Mouse (Mus musculus): ENCODE results near the gene Rnf225.
"Not testable (repeated sequence)": the region's sequence is repeated elsewhere in the genome, so short reads cannot be mapped to it uniquely, and the experiment has no call there.

The Rnf225 gene

GRCm38 (mm10) chr7:12927191-12927680 lies at the start of gene Rnf225:
TSS of gene Rnf225 (plus strand) at chr7:12927416.
- DNase-seq (ENCODE audit: low spot score): no peak

- DNase-seq (ENCODE audit: low spot score): no peak
These were observed 47.2 kb upstream of the Rnf225 start for GRCm38 (mm10) chr7:12880036-12880435.

- not testable (repeated sequence) for DNase-seq (ENCODE audit: low spot score)
These were observed 46.7 kb upstream of the Rnf225 start for GRCm38 (mm10) chr7:12880497-12880896.

GRCm38 (mm10) chr7:12880911-12881660 lies 46.1 kb upstream of the Rnf225 start, which contains the start of gene Zfp128:
TSS of gene Zfp128 (plus strand) at chr7:12881177.
- peak; percentile 92 for DNase-seq (ENCODE audit: low spot score)

GRCm38 (mm10) chr7:12886563-12887266 lies 40.5 kb upstream of the Rnf225 start:
- no peak for DNase-seq (ENCODE audit: low spot score)

- no peak for DNase-seq (ENCODE audit: low spot score)
These were observed 39.6 kb upstream of the Rnf225 start for GRCm38 (mm10) chr7:12887585-12887984.

GRCm38 (mm10) chr7:12890928-12891327 lies 36.3 kb upstream of the Rnf225 start:
- DNase-seq (ENCODE audit: low spot score): no peak

- no peak for DNase-seq (ENCODE audit: low spot score)
These were observed 35.9 kb upstream of the Rnf225 start for GRCm38 (mm10) chr7:12891334-12891733.

- peak; percentile 94 for DNase-seq (ENCODE audit: low spot score)
These were observed 29.4 kb upstream of the Rnf225 start, which contains the start of gene Zscan22 for GRCm38 (mm10) chr7:12897655-12898410. TSS of gene Zscan22 (plus strand) at chr7:12897815.

- DNase-seq (ENCODE audit: low spot score): no peak
These were observed 25.7 kb upstream of the Rnf225 start for GRCm38 (mm10) chr7:12901517-12901916.

GRCm38 (mm10) chr7:12903623-12904022 lies 23.6 kb upstream of the Rnf225 start:
- no peak for DNase-seq (ENCODE audit: low spot score)

- DNase-seq (ENCODE audit: low spot score): no peak
These were observed 22.1 kb upstream of the Rnf225 start for GRCm38 (mm10) chr7:12905146-12905545.

GRCm38 (mm10) chr7:12909498-12909962 lies 17.7 kb upstream of the Rnf225 start:
- peak; percentile 53 for DNase-seq (ENCODE audit: low spot score)

GRCm38 (mm10) chr7:12910181-12910668 lies 17.0 kb upstream of the Rnf225 start:
- no peak for DNase-seq (ENCODE audit: low spot score)

- DNase-seq (ENCODE audit: low spot score): no peak
These were observed 13.7 kb upstream of the Rnf225 start for GRCm38 (mm10) chr7:12913556-12913955.

- DNase-seq (ENCODE audit: low spot score): not testable (repeated sequence)
These were observed 6.7 kb upstream of the Rnf225 start for GRCm38 (mm10) chr7:12920495-12920894.

- DNase-seq (ENCODE audit: low spot score): no peak
These were observed 5.9 kb upstream of the Rnf225 start for GRCm38 (mm10) chr7:12921318-12921704.

GRCm38 (mm10) chr7:12921705-12922465 lies 5.3 kb upstream of the Rnf225 start, which contains the start of gene Rps5:
TSS of gene Rps5 (plus strand) at chr7:12922290.
- peak; percentile 99 for DNase-seq (ENCODE audit: low spot score)

GRCm38 (mm10) chr7:12922729-12923128 lies 4.5 kb upstream of the Rnf225 start:
- DNase-seq (ENCODE audit: low spot score): no peak

- DNase-seq (ENCODE audit: low spot score): no peak
These were observed 900 bp upstream of the Rnf225 start for GRCm38 (mm10) chr7:12926316-12926715.
